Mouse (Mus musculus): ENCODE results near the gene Tmem151a. TPM values are rescaled to one million over a fixed set of nuclear protein-coding genes. Genes with fewer than 3 reads are reported as not detected.

Tmem151a gene
- total and polyA plus RNA-seq, 2 experiments from 2014 or later: 37.0 to 46.2 TPM

- H3K27ac ChIP-seq (ENCODE audit: low read depth, low read length): peak overlapping the region; percentile 62
- DNase-seq (peak; percentile 37), ATAC-seq (no peak)
- H3K27me3 ChIP-seq (ENCODE audit: insufficient read depth, low read length): peaks cover 22% of the 10 kb centered on the region
- peak overlapping the region; percentile 87 for H3K4me2 ChIP-seq (ENCODE audit: low read depth)
- H3K36me3 ChIP-seq (ENCODE audit: insufficient read depth): 0 out of 2 replicates have a peak, but pooled peaks cover 19% of the 10 kb centered on the region
- WGBS: 5% methylated on average over 15 of the region's 15 CpGs
- H3K4me3 ChIP-seq (ENCODE audit: low read depth, low read length): peak overlapping the region; percentile 72
- no peak for TF ChIP-seq CTCF (IDR thresholded peaks at IDR 0.05; ENCODE audit: low read depth)
- no peaks in the 10 kb centered on the region for H3K9me3 ChIP-seq (ENCODE audit: low read length)
- H3K4me1 ChIP-seq (ENCODE audit: insufficient read depth): peaks cover 10% of the 10 kb centered on the region
- H3K9ac ChIP-seq: peak overlapping the region; percentile 83
These were observed 542 bp downstream of the Tmem151a start for GRCm38 (mm10) chr19:5084834-5085144.

GRCm38 (mm10) chr19:5083961-5084833, 1.1 kb downstream of the Tmem151a start:
- H3K4me3 ChIP-seq (ENCODE audit: low read depth, low read length): peak overlapping the region; percentile 72
- DNase-seq (no peak), ATAC-seq (no peak)
- TF ChIP-seq CTCF (IDR thresholded peaks at IDR 0.05; ENCODE audit: low read depth): no peak
- peak overlapping the region; percentile 83 for H3K9ac ChIP-seq
- peak overlapping the region; percentile 62; the same call in 1 of the 2 replicates for H3K27ac ChIP-seq (ENCODE audit: low read depth, low read length)
- no peaks in the 10 kb centered on the region for H3K9me3 ChIP-seq (ENCODE audit: low read length)
- 0 out of 2 replicates have a peak, but pooled peaks cover 16% of the 10 kb centered on the region for H3K36me3 ChIP-seq (ENCODE audit: insufficient read depth)
- H3K4me2 ChIP-seq (ENCODE audit: low read depth): peak overlapping the region; percentile 87
- H3K27me3 ChIP-seq (ENCODE audit: insufficient read depth, low read length): peaks cover 22% of the 10 kb centered on the region
- 66% methylated on average over 3 of the region's 3 CpGs for WGBS
- H3K4me1 ChIP-seq (ENCODE audit: insufficient read depth): peaks cover 8% of the 10 kb centered on the region

GRCm38 (mm10) chr19:5082596-5082995, 2.7 kb downstream of the Tmem151a start:
- H3K4me3 ChIP-seq (ENCODE audit: low read depth, low read length): no peak overlapping the region
- H3K4me1 ChIP-seq (ENCODE audit: insufficient read depth): 0 out of 2 replicates have a peak, but pooled peaks cover 4% of the 10 kb centered on the region
- 0 out of 2 replicates have a peak, but pooled peaks cover 16% of the 10 kb centered on the region for H3K36me3 ChIP-seq (ENCODE audit: insufficient read depth)
- peaks cover 22% of the 10 kb centered on the region for H3K27me3 ChIP-seq (ENCODE audit: insufficient read depth, low read length)
- no peak for DNase-seq
- no peak for TF ChIP-seq CTCF (IDR thresholded peaks at IDR 0.05; ENCODE audit: low read depth)
- H3K4me2 ChIP-seq (ENCODE audit: low read depth): no peak overlapping the region
- ATAC-seq: no peak
- WGBS: 77% methylated on average over 24 of the region's 24 CpGs
- H3K9me3 ChIP-seq (ENCODE audit: low read length): no peaks in the 10 kb centered on the region
- no peak overlapping the region for H3K27ac ChIP-seq (ENCODE audit: low read depth, low read length)
- no peak overlapping the region for H3K9ac ChIP-seq

GRCm38 (mm10) chr19:5082005-5082404, 3.3 kb downstream of the Tmem151a start:
- no peak overlapping the region for H3K9ac ChIP-seq
- H3K4me1 ChIP-seq (ENCODE audit: insufficient read depth): 0 out of 2 replicates have a peak, but pooled peaks cover 4% of the 10 kb centered on the region
- no peak for TF ChIP-seq CTCF (IDR thresholded peaks at IDR 0.05; ENCODE audit: low read depth)
- DNase-seq (no peak), ATAC-seq (no peak)
- no peaks in the 10 kb centered on the region for H3K9me3 ChIP-seq (ENCODE audit: low read length)
- WGBS: 75% methylated on average over 14 of the region's 18 CpGs
- peaks cover 22% of the 10 kb centered on the region for H3K27me3 ChIP-seq (ENCODE audit: insufficient read depth, low read length)
- H3K27ac ChIP-seq (ENCODE audit: low read depth, low read length): no peak overlapping the region
- 0 out of 2 replicates have a peak, but pooled peaks cover 16% of the 10 kb centered on the region for H3K36me3 ChIP-seq (ENCODE audit: insufficient read depth)
- no peak overlapping the region for H3K4me3 ChIP-seq (ENCODE audit: low read depth, low read length)
- no peak overlapping the region for H3K4me2 ChIP-seq (ENCODE audit: low read depth)

- ATAC-seq: no peak
- no peak; the same call in 1 of the 2 replicates for TF ChIP-seq CTCF (IDR thresholded peaks at IDR 0.05; ENCODE audit: low read depth)
- Histone ChIP-seq H3K9ac (no peak overlapping the region), H3K27me3 (ENCODE audit: insufficient read depth, low read length) (peaks cover 12% of the 10 kb centered on the region), H3K4me2 (ENCODE audit: low read depth) (no peak overlapping the region), H3K27ac (ENCODE audit: low read depth, low read length) (no peak overlapping the region), H3K4me1 (ENCODE audit: insufficient read depth) (no peaks in the 10 kb centered on the region), H3K36me3 (ENCODE audit: insufficient read depth) (0 out of 2 replicates have a peak, but pooled peaks cover 16% of the 10 kb centered on the region), H3K4me3 (ENCODE audit: low read depth, low read length) (no peak overlapping the region), H3K9me3 (ENCODE audit: low read length) (no peaks in the 10 kb centered on the region)
- 93% methylated on average over 1 of the region's 1 CpGs for WGBS
- DNase-seq: no peak
These were observed 6.1 kb downstream of the Tmem151a start for GRCm38 (mm10) chr19:5079279-5079678.

- WGBS: 46% methylated on average over 5 of the region's 5 CpGs
- no peaks in the 10 kb centered on the region for H3K9me3 ChIP-seq (ENCODE audit: low read length)
- no peaks in the 10 kb centered on the region for H3K27me3 ChIP-seq (ENCODE audit: insufficient read depth, low read length)
- no peaks in the 10 kb centered on the region for H3K36me3 ChIP-seq (ENCODE audit: insufficient read depth)
- no peak overlapping the region for H3K4me3 ChIP-seq (ENCODE audit: low read depth, low read length)
- H3K27ac ChIP-seq (ENCODE audit: low read depth, low read length): no peak overlapping the region
- H3K4me2 ChIP-seq (ENCODE audit: low read depth): no peak overlapping the region
- DNase-seq (no peak), ATAC-seq (no peak)
- peaks cover 13% of the 10 kb centered on the region; the same call in 1 of the 2 replicates for H3K4me1 ChIP-seq (ENCODE audit: insufficient read depth)
- no peak for TF ChIP-seq CTCF (IDR thresholded peaks at IDR 0.05; ENCODE audit: low read depth)
- H3K9ac ChIP-seq: no peak overlapping the region
These were observed 11.8 kb downstream of the Tmem151a start for GRCm38 (mm10) chr19:5073518-5073917.

- WGBS: 1% methylated on average over 15 of the region's 15 CpGs
- H3K9ac ChIP-seq: no peak overlapping the region
- TF ChIP-seq CTCF (IDR thresholded peaks at IDR 0.05; ENCODE audit: low read depth): peak; percentile 63
- no peaks in the 10 kb centered on the region for H3K27me3 ChIP-seq (ENCODE audit: insufficient read depth, low read length)
- ATAC-seq: no peak
- DNase-seq: peak; percentile 48
- peaks cover 13% of the 10 kb centered on the region for H3K4me1 ChIP-seq (ENCODE audit: insufficient read depth)
- no peak overlapping the region for H3K4me3 ChIP-seq (ENCODE audit: low read depth, low read length)
- H3K27ac ChIP-seq (ENCODE audit: low read depth, low read length): no peak overlapping the region
- peak overlapping the region; percentile 83 for H3K4me2 ChIP-seq (ENCODE audit: low read depth)
- no peaks in the 10 kb centered on the region for H3K36me3 ChIP-seq (ENCODE audit: insufficient read depth)
- H3K9me3 ChIP-seq (ENCODE audit: low read length): no peaks in the 10 kb centered on the region
These were observed 12.3 kb downstream of the Tmem151a start for GRCm38 (mm10) chr19:5073028-5073427.
